Mouse (Mus musculus) kidney, adult 2 months (tissue): ENCODE measurements at regions not wholly inside any gene's neighbourhood (a gene's known extent, or its start where the extent isn't known, plus 50 kb on each side); places are given as distances from the start of the nearest gene placed in this dataset.

Experiments used
- CTCF ChIP-seq: fragments of 200-500 bp; conservative IDR thresholded peaks from 2 replicates; pipeline ENCODE4 v1.5.1; 2011; ENCODE audit warnings: low read depth, mild to moderate bottlenecking, control low read depth, low read length, moderate library complexity, mixed read lengths; ENCODE audit not compliant: insufficient read depth, insufficient read length
- POLR2A ChIP-seq: fragments of 200-500 bp; IDR thresholded peaks from one replicate; pipeline ENCODE4 v1.6.1; 2011; ENCODE audit warnings: low read depth, low read length, control low read depth

- no peak for TF ChIP-seq CTCF
- no peak for TF ChIP-seq POLR2A
Observed at GRCm38 (mm10) chr4:140421926-140422585, 175.5 kb upstream of the Igsf21 start.
